Mouse (Mus musculus) ES-E14 (cell line): Measurements from ENCODE around the gene Uchl4.

ENCODE experiments used
- HCFC1 ChIP-seq: IDR thresholded peaks from 2 replicates; pipeline ENCODE4 v1.6.1; 2012; ENCODE audit warnings: low read length, inconsistent platforms, borderline replicate concordance; ENCODE audit not compliant: insufficient read depth
- ZC3H11A ChIP-seq: IDR thresholded peaks from 2 replicates; pipeline ENCODE4 v1.6.1; 2012; ENCODE audit warnings: low read depth, mild to moderate bottlenecking, inconsistent platforms, low read length, borderline replicate concordance

DNA sequence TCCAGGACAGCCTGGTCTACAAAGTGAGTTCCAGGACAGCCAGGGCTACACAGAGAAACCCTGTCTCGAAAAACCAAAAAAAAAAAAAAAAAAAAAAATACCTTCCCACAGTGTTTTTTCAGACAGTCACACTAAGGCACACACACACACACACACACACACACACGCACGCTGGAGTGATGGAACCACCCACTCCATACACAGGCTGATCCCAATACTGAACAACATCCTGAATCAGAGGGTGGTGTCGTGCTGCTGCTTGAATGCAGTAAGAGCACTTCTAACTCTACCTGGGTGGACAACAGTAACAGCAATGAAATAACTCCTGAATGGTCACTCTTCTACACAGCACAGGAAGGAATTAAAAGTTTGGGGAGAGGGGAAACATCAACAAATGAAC, 13.5 kb upstream of the Uchl4 start:
- no peak for TF ChIP-seq HCFC1
- no peak for TF ChIP-seq ZC3H11A
